Mouse (Mus musculus) liver, adult 2 months (tissue): ENCODE data around the gene Prkce.

ENCODE experiments used
- CTCF ChIP-seq: fragments of 200-500 bp; IDR thresholded peaks from 2 replicates; pipeline ENCODE4 v1.5.1; 2011; ENCODE audit warnings: low read depth, low read length, control low read depth
- POLR2A ChIP-seq: fragments of 200-500 bp; IDR thresholded peaks from 2 replicates; pipeline ENCODE4 v1.6.1; 2011; ENCODE audit warnings: low read length, control low read depth; ENCODE audit not compliant: insufficient read depth; ENCODE audit errors: extremely low read depth

- no peak for TF ChIP-seq CTCF
- TF ChIP-seq POLR2A: no peak
Measured at GRCm38 (mm10) chr17:86230141-86230633, 62.6 kb downstream of the Prkce start.
